8 mouse cellular contexts compared by ENCODE assay signal in the genomic region with DNA sequence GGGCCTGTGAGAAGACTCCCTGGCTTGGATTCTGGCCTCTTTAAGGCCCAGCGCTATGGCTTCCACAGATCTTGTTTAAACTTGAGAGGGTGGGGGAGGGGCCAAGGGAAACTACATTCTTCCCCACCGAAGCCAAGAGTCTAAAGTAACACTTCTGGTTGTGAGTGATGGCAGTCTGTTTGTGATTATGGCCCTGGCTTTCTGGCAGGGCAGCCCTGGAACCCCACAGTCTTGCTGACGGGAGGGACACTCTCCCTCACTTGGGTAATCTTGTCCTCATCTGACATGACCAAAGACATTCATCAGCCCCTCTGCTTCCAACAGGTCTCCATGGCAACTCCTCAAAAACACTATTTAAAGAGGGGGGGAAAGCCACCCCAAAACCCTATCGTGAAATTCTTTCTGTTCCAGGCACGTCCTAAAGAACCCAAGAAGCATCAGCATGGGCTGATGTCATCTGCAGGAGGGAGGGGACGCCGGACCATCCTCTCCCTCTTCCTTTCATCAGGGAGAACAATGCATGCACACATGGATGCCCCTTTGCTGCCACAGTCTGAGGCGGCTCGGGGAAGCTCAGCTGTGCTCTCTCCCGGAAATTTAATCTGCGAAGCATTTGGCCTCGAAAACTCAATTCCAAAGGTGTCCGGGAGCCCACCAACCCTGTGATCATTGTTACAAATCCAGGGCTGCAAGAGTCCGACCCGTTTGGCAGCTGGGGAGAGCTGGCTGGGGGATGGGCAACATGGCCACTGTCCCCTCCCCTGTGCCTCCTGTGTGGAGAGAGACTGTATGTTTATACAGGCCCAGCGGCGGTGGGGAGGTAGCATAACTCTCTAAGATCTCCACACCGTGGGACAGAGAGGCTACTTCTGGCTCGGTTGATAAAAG.
A peak's percentile ranks its signal among the peaks of the same experiment; 100 is the strongest.
DNase-seq lines count a peak whose midpoint lies in the region; ATAC-seq and TF ChIP-seq lines count a peak whose summit lies in the region.

No protein-coding gene starts in this region.

- ATAC-seq in megakaryocyte progenitor cell, adult 5-6 weeks (replicated peaks; ENCODE audit: poor library complexity): no peak

- no peaks in the 10 kb centered on the region for H3K27me3 ChIP-seq in hindbrain, embryonic 10.5 days (ENCODE audit: insufficient read depth, poor library complexity, severe bottlenecking)
- no peaks in the 10 kb centered on the region for H3K27me3 ChIP-seq in midbrain, embryonic 10.5 days (ENCODE audit: low read depth, poor library complexity, severe bottlenecking)

- intact Hi-C loops in gastrocnemius, adult 2 months (cut with DNase I): no loop called here

- peak overlapping the region; percentile 71 for H3K27ac ChIP-seq in gastrocnemius, adult 2 months
- H3K27ac ChIP-seq in hindbrain, embryonic 10.5 days: peak overlapping the region; percentile 92
- H3K27ac ChIP-seq in midbrain, embryonic 10.5 days (replicated peaks): peak overlapping the region; percentile 91

- WGBS in hindbrain, embryonic 10.5 days: 5% methylated on average over 19 of the region's 19 CpGs
- WGBS in midbrain, embryonic 10.5 days: 10% methylated on average over 19 of the region's 19 CpGs

- H3K9me3 ChIP-seq in hindbrain, embryonic 10.5 days: no peaks in the 10 kb centered on the region
- H3K9me3 ChIP-seq in midbrain, embryonic 10.5 days (replicated peaks): no peaks in the 10 kb centered on the region

- no peak for DNase-seq in gastrocnemius, adult 2 months
- no peak for DNase-seq in gastrocnemius, postnatal 10 days
- peak; percentile 89 for DNase-seq in Muller cell, postnatal 12 days (ENCODE audit: inconsistent ontology term)
- DNase-seq in hindbrain, embryonic 10.5 days (ENCODE audit: low spot score): peak; percentile 82
- DNase-seq in midbrain, embryonic 10.5 days (ENCODE audit: low spot score): peak; percentile 74
- DNase-seq in gastrocnemius, postnatal 25 days: no peak
- DNase-seq in urinary bladder, adult 18-20 months (ENCODE audit: low spot score in 2 of 2): no peak

- H3K36me3 ChIP-seq in hindbrain, embryonic 10.5 days: peaks cover 25% of the 10 kb centered on the region
- H3K36me3 ChIP-seq in midbrain, embryonic 10.5 days: peaks cover 20% of the 10 kb centered on the region; the same call in 1 of the 2 replicates

- no peak for TF ChIP-seq CTCF in gastrocnemius, adult 2 months (IDR thresholded peaks at IDR 0.05)

- peaks cover 67% of the 10 kb centered on the region for H3K4me1 ChIP-seq in hindbrain, embryonic 10.5 days (replicated peaks)
- peaks cover 51% of the 10 kb centered on the region for H3K4me1 ChIP-seq in midbrain, embryonic 10.5 days

- peak overlapping the region; percentile 1; the same call in 1 of the 2 replicates for H3K4me3 ChIP-seq in gastrocnemius, adult 2 months
- H3K4me3 ChIP-seq in hindbrain, embryonic 10.5 days: peak overlapping the region; percentile 35
- peak overlapping the region; percentile 34 for H3K4me3 ChIP-seq in midbrain, embryonic 10.5 days

Comparison
In these comparisons a context has a peak if more than half of its experiments do, and no peak if none do; other contexts are left out.
1. DNase-seq: peak in Muller cell, postnatal 12 days (single experiment), hindbrain, embryonic 10.5 days (single experiment) and midbrain, embryonic 10.5 days (single experiment); none in gastrocnemius, adult 2 months (single experiment), gastrocnemius, postnatal 10 days (single experiment), gastrocnemius, postnatal 25 days (single experiment) and urinary bladder, adult 18-20 months (0 of 2).
2. Peak in every context shown above with its lines, with median percentiles within 50 percentile points of each other: H3K27ac ChIP-seq and H3K4me3 ChIP-seq.